Mouse (Mus musculus) C2C12 (cell line): Measurements from ENCODE around the gene Fam193a.

Experiments used
- CEBPB ChIP-seq: IDR thresholded peaks from one replicate; pipeline ENCODE4 v1.6.1; 2011; ENCODE audit warnings: low read depth, mild to moderate bottlenecking, control low read depth, moderate library complexity
- CTCF ChIP-seq: IDR thresholded peaks from one replicate; pipeline ENCODE4 v1.5.1; 2011; ENCODE audit not compliant: control insufficient read depth, insufficient read depth, insufficient read length

GRCm38 (mm10) chr5:34502411-34502810 is 132.7 kb downstream of the Fam193a start:
- TF ChIP-seq CTCF (no peak), CEBPB (no peak)
